Mouse (Mus musculus) ES-E14 (cell line): ENCODE results near the gene Zpr1. TPM values are rescaled to one million over a fixed set of nuclear protein-coding genes. Genes with fewer than 3 reads are reported as not detected.

Experiments used
- DNase-seq: peaks from one replicate; pipeline ENCODE4 v3.0.0-alpha.2; 2013; ENCODE audit warnings: low read depth, low spot score
- H3K27ac ChIP-seq: 2 replicates; pipeline ENCODE4 v1.5.1; 2012; ENCODE audit warnings: low read depth, mild to moderate bottlenecking, low read length, moderate library complexity, mixed read lengths; ENCODE audit not compliant: poor library complexity, insufficient read depth, severe bottlenecking
- H3K36me3 ChIP-seq: 2 replicates; pipeline ENCODE4 v1.6.1; 2012; ENCODE audit warnings: mild to moderate bottlenecking, low read length, moderate library complexity, mixed read lengths; ENCODE audit not compliant: control insufficient read depth, poor library complexity, insufficient read depth, severe bottlenecking
- H3K4me1 ChIP-seq, 2 experiments: fragments of 150-350 bp in 1 of 2; sonication (generic) in 1 of 2; 2 replicates each; pipeline ENCODE4 v1.6.1; 2012; ENCODE audit warnings: low read length in 2 of 2, mild to moderate bottlenecking in 1 of 2, mixed read lengths in 1 of 2; ENCODE audit not compliant: control insufficient read depth in 2 of 2, insufficient read depth in 2 of 2, poor library complexity in 1 of 2
- H3K4me3 ChIP-seq, 2 experiments: fragments of 150-350 bp in 1 of 2; sonication (generic) in 1 of 2; 2 replicates each; pipeline ENCODE4 v1.5.1; 2012; ENCODE audit warnings: low read length in 2 of 2, low read depth in 1 of 2, mild to moderate bottlenecking in 1 of 2, mixed read lengths in 1 of 2; ENCODE audit not compliant: insufficient read depth in 1 of 2, poor library complexity in 1 of 2, severe bottlenecking in 1 of 2
- H3K9ac ChIP-seq: 2 replicates; pipeline ENCODE4 v1.6.1; 2012; ENCODE audit warnings: low read depth, mild to moderate bottlenecking, low read length, mixed read lengths; ENCODE audit not compliant: poor library complexity, insufficient read depth, severe bottlenecking
- H3K9me3 ChIP-seq: fragments of 150-350 bp; sonication (generic); 2 replicates; pipeline ENCODE4 v1.6.1; 2012; ENCODE audit warnings: low read depth, mild to moderate bottlenecking, low read length; ENCODE audit not compliant: control insufficient read depth, insufficient read depth
- CHD2 ChIP-seq: IDR thresholded peaks from 2 replicates; pipeline ENCODE4 v1.6.1; 2014; ENCODE audit warnings: mild to moderate bottlenecking, low read depth, low read length, inconsistent platforms
- HCFC1 ChIP-seq: IDR thresholded peaks from 2 replicates; pipeline ENCODE4 v1.6.1; 2012; ENCODE audit warnings: low read length, inconsistent platforms, borderline replicate concordance; ENCODE audit not compliant: insufficient read depth
- MAFK ChIP-seq: IDR thresholded peaks from 2 replicates; pipeline ENCODE4 v1.6.1; 2014; ENCODE audit warnings: mild to moderate bottlenecking, low read depth, low read length, inconsistent platforms; ENCODE audit not compliant: insufficient read depth
- ZC3H11A ChIP-seq: IDR thresholded peaks from 2 replicates; pipeline ENCODE4 v1.6.1; 2012; ENCODE audit warnings: low read depth, mild to moderate bottlenecking, inconsistent platforms, low read length, borderline replicate concordance
- ZNF384 ChIP-seq: IDR thresholded peaks from 2 replicates; pipeline ENCODE4 v1.6.1; 2012; ENCODE audit warnings: low read depth, low read length, inconsistent platforms
- in situ Hi-C, 2 experiments: fragments of 600-800 bp; cut with MboI; formaldehyde crosslinking; loops; one replicate each; pipeline ENCODE4 v1.15.1; 2025; ENCODE audit warnings: low sequenced_read_pairs in 2 of 2, inconsistent platforms in 1 of 2; ENCODE audit not compliant: unreplicated experiment in 2 of 2
- total RNA-seq: library from RNA; depleted of rRNA; stranded (reverse); fragments of 300-350 nt; gene quantifications from 2 replicates; pipeline ENCODE4 v1.2.3, GENCODE M21; 2012

Zpr1 gene
- total RNA-seq, 1 experiment, result 56.0 TPM

DNA sequence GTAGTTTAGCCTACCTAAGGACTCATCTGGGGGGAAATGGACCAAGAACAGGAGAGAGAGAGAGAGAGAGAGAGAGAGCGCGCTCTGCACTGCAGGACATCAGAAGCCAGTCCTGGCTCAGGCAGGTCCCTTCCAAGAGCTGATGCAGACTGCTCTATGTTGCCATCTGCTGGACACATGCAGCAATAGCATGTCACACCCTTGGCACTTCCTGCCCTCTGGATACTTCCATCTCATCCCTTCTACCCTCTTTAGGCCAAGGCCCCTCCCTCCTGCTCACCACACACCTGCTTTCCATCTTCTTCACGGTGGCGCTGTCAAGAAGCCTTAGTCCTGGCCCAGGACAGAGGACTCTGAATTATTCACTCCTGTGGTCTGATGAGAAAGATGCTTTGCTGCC lies 41.6 kb downstream of the Zpr1 start:
- in situ Hi-C loops, result loop anchor here in 1 of 2 experiments (10.0 kb wide), 1 partner anchor 310 kb away; no protein-coding TSS in a partner anchor
- no peaks in the 10 kb centered on the region for H3K36me3 ChIP-seq
- H3K9ac ChIP-seq, result no peak overlapping the region
- H3K4me3 ChIP-seq, result no peak overlapping the region
- H3K4me1 ChIP-seq, result no peaks in the 10 kb centered on the region
- no peak for TF ChIP-seq HCFC1
- TF ChIP-seq CHD2, result no peak
- TF ChIP-seq MAFK, result no peak
- no peak for TF ChIP-seq ZNF384
- TF ChIP-seq ZC3H11A, result no peak
- no peaks in the 10 kb centered on the region for H3K9me3 ChIP-seq
- no peak overlapping the region for H3K27ac ChIP-seq
- DNase-seq, result peak; percentile 77

DNA sequence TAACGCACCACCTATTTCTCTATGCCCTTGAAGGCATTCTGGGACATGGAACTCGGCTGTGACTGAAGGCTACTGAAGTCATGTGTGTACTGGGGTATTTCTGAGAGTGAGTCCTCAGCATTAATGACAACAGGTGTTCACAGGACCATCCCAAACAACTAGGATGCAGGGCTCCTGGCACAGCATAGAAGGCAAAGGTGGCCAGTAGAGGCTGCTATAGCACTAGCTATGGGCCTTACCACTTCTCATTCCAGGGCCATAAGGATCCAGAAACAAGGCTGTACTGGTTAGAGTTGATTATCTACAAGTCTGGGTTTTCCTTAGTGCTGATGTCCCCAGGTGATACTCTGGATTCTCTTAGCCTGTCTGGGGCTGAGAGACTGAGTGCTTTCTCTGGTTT lies 42.1 kb downstream of the Zpr1 start:
- TF ChIP-seq ZC3H11A (no peak), ZNF384 (no peak), MAFK (no peak), CHD2 (no peak), HCFC1 (no peak)
- in situ Hi-C loops, result loop anchor here in 1 of 2 experiments (10.0 kb wide), 1 partner anchor 310 kb away; no protein-coding TSS in a partner anchor
- H3K9me3 ChIP-seq, result no peaks in the 10 kb centered on the region

DNA sequence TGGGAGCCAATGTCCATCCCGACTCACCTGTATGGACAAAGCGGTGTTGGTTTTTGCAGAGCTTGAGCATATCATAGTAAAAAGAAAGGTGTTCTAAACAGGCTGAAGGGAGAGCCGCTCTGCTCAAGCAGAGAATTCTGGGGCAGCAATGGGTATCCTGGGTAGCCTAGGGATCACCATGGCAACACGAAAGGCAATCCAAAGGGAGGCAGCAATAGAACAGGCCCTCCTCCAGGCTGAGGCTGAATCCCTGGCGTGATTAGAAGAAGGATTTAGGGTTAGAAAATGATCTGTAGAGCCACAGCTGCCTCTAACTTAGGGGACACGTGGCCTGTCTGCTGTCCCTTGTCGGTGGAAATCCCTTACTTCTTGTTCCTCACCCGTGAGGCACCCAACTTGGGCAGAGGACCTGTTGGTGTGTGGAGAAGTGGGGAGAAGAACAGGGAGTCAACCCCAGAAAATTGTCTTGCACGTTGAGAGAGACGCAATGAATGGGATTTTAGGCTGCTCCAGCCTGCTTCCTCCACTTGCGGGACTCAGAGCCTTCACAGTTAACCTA lies 43.0 kb downstream of the Zpr1 start:
- Histone ChIP-seq H3K9me3 (no peaks in the 10 kb centered on the region), H3K4me1 (no peaks in the 10 kb centered on the region), H3K27ac (no peak overlapping the region), H3K4me3 (no peak overlapping the region), H3K9ac (no peak overlapping the region), H3K36me3 (no peaks in the 10 kb centered on the region)
- in situ Hi-C loops, result loop anchor here in 1 of 2 experiments (10.0 kb wide), 1 partner anchor 311 kb away; no protein-coding TSS in a partner anchor
- DNase-seq, result no peak
- TF ChIP-seq CHD2 (no peak), ZC3H11A (no peak), MAFK (no peak), ZNF384 (no peak), HCFC1 (no peak)

More for the DNA sequence above, 42.1 kb downstream of the Zpr1 start:
- Histone ChIP-seq H3K9ac (no peak overlapping the region), H3K4me3 (no peak overlapping the region), H3K36me3 (no peaks in the 10 kb centered on the region), H3K27ac (no peak overlapping the region), H3K4me1 (no peaks in the 10 kb centered on the region)
- DNase-seq, result no peak

DNA sequence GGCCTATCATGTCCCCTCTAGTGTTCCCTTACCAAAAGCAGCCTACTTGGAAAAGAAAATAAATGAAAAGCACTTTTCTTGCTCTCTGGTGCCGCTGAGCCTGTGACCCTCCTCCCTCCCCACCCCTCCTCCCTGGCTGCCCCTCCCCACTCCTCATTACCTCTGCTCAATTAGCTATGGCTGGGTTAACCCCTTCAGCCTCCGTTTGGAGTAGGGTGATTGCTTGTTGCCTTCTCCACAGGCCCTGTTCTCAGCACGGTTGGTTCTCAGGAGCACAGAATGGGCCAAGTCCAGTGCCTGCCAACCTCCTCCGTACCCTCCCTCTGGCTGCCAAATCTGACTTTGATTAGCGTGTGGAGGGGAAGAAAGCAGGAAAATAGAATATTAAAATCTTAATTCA lies 43.5 kb downstream of the Zpr1 start:
- no peak overlapping the region for H3K4me3 ChIP-seq
- H3K36me3 ChIP-seq, result no peaks in the 10 kb centered on the region
- H3K9me3 ChIP-seq, result no peaks in the 10 kb centered on the region
- in situ Hi-C loops, result loop anchor here in 1 of 2 experiments (10.0 kb wide), 1 partner anchor 312 kb away; no protein-coding TSS in a partner anchor
- no peak overlapping the region for H3K9ac ChIP-seq
- H3K27ac ChIP-seq, result no peak overlapping the region
- TF ChIP-seq CHD2 (no peak), MAFK (no peak), HCFC1 (no peak), ZNF384 (no peak), ZC3H11A (no peak)
- no peak for DNase-seq
- H3K4me1 ChIP-seq, result no peaks in the 10 kb centered on the region
